Mouse (Mus musculus): Measurements from ENCODE around the gene Rai1.

GRCm38 (mm10) chr11:60208201-60208600 lies 103.4 kb downstream of the Rai1 start:
- no peak for TF ChIP-seq CTCF (IDR thresholded peaks at IDR 0.05; ENCODE audit: control insufficient read depth, insufficient read depth, insufficient read length)
- no peak for TF ChIP-seq FOSL1 (IDR thresholded peaks at IDR 0.05; ENCODE audit: insufficient read depth, low read length, poor library complexity, severe bottlenecking)
- no peak for TF ChIP-seq MYOD1 (IDR thresholded peaks at IDR 0.05; ENCODE audit: control insufficient read depth, insufficient read length, low read depth)
- TF ChIP-seq CEBPB (IDR thresholded peaks at IDR 0.05; ENCODE audit: low read depth): no peak
